Mouse (Mus musculus) spleen, adult 2 months (tissue): ENCODE results near the gene Coil. TPM values are rescaled to one million over a fixed set of nuclear protein-coding genes. Genes with fewer than 3 reads are reported as not detected.

Experiments used
- DNase-seq, 2 experiments: peaks; one replicate each; pipeline versions ENCODE4 v3.0.0 to v3.0.0-alpha.2; 2012 to 2021; ENCODE audit warnings: low spot score in 2 of 2, low read depth in 1 of 2
- H3K27ac ChIP-seq: fragments of 200-500 bp; 2 replicates; pipeline ENCODE4 v1.5.1; 2012; ENCODE audit warnings: low read length, inconsistent platforms; ENCODE audit not compliant: insufficient read depth
- H3K27me3 ChIP-seq: fragments of 200-500 bp; 2 replicates; pipeline ENCODE4 v1.6.1; 2012; ENCODE audit warnings: mild to moderate bottlenecking, moderate library complexity, low read length, inconsistent platforms; ENCODE audit not compliant: control insufficient read depth, insufficient read depth
- H3K36me3 ChIP-seq: fragments of 200-500 bp; 2 replicates; pipeline ENCODE4 v1.6.1; 2012; ENCODE audit warnings: mild to moderate bottlenecking, low read length, inconsistent platforms; ENCODE audit not compliant: control insufficient read depth, insufficient read depth
- H3K4me1 ChIP-seq: fragments of 200-500 bp; 2 replicates; pipeline ENCODE4 v1.6.1; 2011; ENCODE audit warnings: inconsistent platforms; ENCODE audit not compliant: control insufficient read depth, insufficient read depth, insufficient read length
- H3K4me3 ChIP-seq: fragments of 200-500 bp; 2 replicates; pipeline ENCODE4 v1.5.1; 2011; ENCODE audit warnings: mild to moderate bottlenecking, inconsistent platforms; ENCODE audit not compliant: insufficient read depth, insufficient read length; ENCODE audit errors: extremely low read depth
- CTCF ChIP-seq: fragments of 200-500 bp; IDR thresholded peaks from 2 replicates; pipeline ENCODE4 v1.5.1; 2011; ENCODE audit warnings: mild to moderate bottlenecking, inconsistent platforms; ENCODE audit not compliant: insufficient read depth, insufficient read length, insufficient replicate concordance; ENCODE audit errors: extremely low read depth
- POLR2A ChIP-seq: fragments of 200-500 bp; IDR thresholded peaks from 2 replicates; pipeline ENCODE4 v1.6.1; 2011; ENCODE audit warnings: low read depth, low read length, inconsistent platforms
- WGBS: fragments of 180-500 bp; shearing (Covaris S2); methylation state at CpG from one replicate; pipeline ENCODE4 v1.1.7; 2018; 5-methylcytosine and 5-hydroxymethylcytosine counted together
- polyA plus RNA-seq: library from polyadenylated mRNA; depleted of rRNA; stranded (reverse); fragments of >200 nt; gene quantifications from 2 replicates; pipeline ENCODE4 v1.2.3, GENCODE M21; 2012

Coil gene
- polyA plus RNA-seq, 1 experiment = 4.0 TPM

- TF ChIP-seq POLR2A (no peak), CTCF (no peak)
- Histone ChIP-seq H3K4me1 (no peaks in the 10 kb centered on the region; the same call in 1 of the 2 replicates), H3K27ac (no peak overlapping the region), H3K36me3 (no peaks in the 10 kb centered on the region), H3K27me3 (no peaks in the 10 kb centered on the region), H3K4me3 (no peak overlapping the region)
- DNase-seq = no peak
- 63% methylated on average over 3 of the region's 3 CpGs for WGBS
Observed at GRCm38 (mm10) chr11:88958851-88959250, 11.2 kb upstream of the Coil start.

GRCm38 (mm10) chr11:88966881-88967361 lies 3.1 kb upstream of the Coil start, which contains the start of gene Elobl:
Elobl (minus strand) TSS chr11:88966931.
- no peak for TF ChIP-seq POLR2A
- TF ChIP-seq CTCF = no peak
- Histone ChIP-seq H3K27me3 (no peaks in the 10 kb centered on the region; the same call in 1 of the 2 replicates), H3K4me3 (no peak within 1 kb of the TSS), H3K27ac (no peak within 1 kb of the TSS), H3K4me1 (no peaks in the 10 kb centered on the region), H3K36me3 (no peaks in the 10 kb centered on the region)
- 69% methylated on average over 3 of the region's 3 CpGs for WGBS
- no peak for DNase-seq

- Histone ChIP-seq H3K4me1 (peaks cover 2% of the 10 kb centered on the region; the same call in 1 of the 2 replicates), H3K27me3 (no peaks in the 10 kb centered on the region; the same call in 1 of the 2 replicates), H3K27ac (peak overlapping the region; percentile 87), H3K36me3 (no peaks in the 10 kb centered on the region), H3K4me3 (peak overlapping the region; percentile 95)
- peak; percentile 23; the same call in 1 of the 2 replicates for TF ChIP-seq POLR2A
- peak; percentile 89 for TF ChIP-seq CTCF
- peak; percentile 87 to 94 for DNase-seq
- 2% methylated on average over 61 of the region's 62 CpGs for WGBS
Observed at GRCm38 (mm10) chr11:88973776-88974701, 4.0 kb downstream of the Coil start.

- Histone ChIP-seq H3K27ac (no peak overlapping the region), H3K4me1 (peaks cover 2% of the 10 kb centered on the region; the same call in 1 of the 2 replicates), H3K4me3 (no peak overlapping the region), H3K27me3 (no peaks in the 10 kb centered on the region), H3K36me3 (no peaks in the 10 kb centered on the region)
- 93% methylated on average over 2 of the region's 2 CpGs for WGBS
- no peak for TF ChIP-seq POLR2A
- no peak for TF ChIP-seq CTCF
- no peak for DNase-seq
Observed at GRCm38 (mm10) chr11:88976320-88976719, 6.3 kb downstream of the Coil start.

GRCm38 (mm10) chr11:88977188-88977587 lies 7.1 kb downstream of the Coil start:
- no peak overlapping the region for H3K4me3 ChIP-seq
- H3K4me1 ChIP-seq = peaks cover 2% of the 10 kb centered on the region; the same call in 1 of the 2 replicates
- 90% methylated on average over 5 of the region's 5 CpGs for WGBS
- DNase-seq = no peak
- no peak overlapping the region for H3K27ac ChIP-seq
- TF ChIP-seq POLR2A (no peak), CTCF (no peak)
- no peaks in the 10 kb centered on the region for H3K36me3 ChIP-seq
- no peaks in the 10 kb centered on the region for H3K27me3 ChIP-seq

GRCm38 (mm10) chr11:88981337-88981736 lies 11.3 kb downstream of the Coil start:
- Histone ChIP-seq H3K4me1 (no peaks in the 10 kb centered on the region), H3K27me3 (no peaks in the 10 kb centered on the region), H3K36me3 (peaks cover 4% of the 10 kb centered on the region), H3K27ac (no peak overlapping the region), H3K4me3 (no peak overlapping the region)
- TF ChIP-seq CTCF = no peak
- TF ChIP-seq POLR2A = no peak
- DNase-seq = no peak
- WGBS = 55% methylated on average over 8 of the region's 8 CpGs
